Mouse (Mus musculus) myocyte (in vitro differentiated cells): ENCODE measurements around the gene Rpl26.

Experiments used
- E2F4 ChIP-seq: IDR thresholded peaks from one replicate; pipeline ENCODE4 v1.6.1; 2011; ENCODE audit warnings: mild to moderate bottlenecking, control low read depth, moderate library complexity; ENCODE audit not compliant: insufficient read depth
- MAX ChIP-seq: IDR thresholded peaks from one replicate; pipeline ENCODE4 v1.6.1; 2011; ENCODE audit warnings: low read depth, mild to moderate bottlenecking, control low read depth
- MYOD1 ChIP-seq, 3 experiments: IDR thresholded peaks; one replicate each; pipeline ENCODE4 v1.6.1; 2011; ENCODE audit warnings: control low read depth in 2 of 3, low read depth in 2 of 3, mild to moderate bottlenecking in 2 of 3, moderate library complexity in 1 of 3; ENCODE audit not compliant: insufficient read length in 2 of 3, control insufficient read depth in 1 of 3
- MYOG ChIP-seq, 3 experiments: IDR thresholded peaks; one replicate each; pipeline ENCODE4 v1.6.1; 2011; ENCODE audit warnings: control low read depth in 2 of 3, low read depth in 2 of 3, mild to moderate bottlenecking in 2 of 3; ENCODE audit not compliant: insufficient read length in 2 of 3, control insufficient read depth in 1 of 3, insufficient read depth in 1 of 3
- POLR2A ChIP-seq: IDR thresholded peaks from one replicate; pipeline ENCODE4 v1.6.1; 2011; ENCODE audit warnings: low read depth, mild to moderate bottlenecking, control low read depth, moderate library complexity; ENCODE audit not compliant: insufficient read length
- POLR2AphosphoS2 ChIP-seq: IDR thresholded peaks from one replicate; pipeline ENCODE4 v1.6.1; 2011; ENCODE audit warnings: low read depth, control low read depth; ENCODE audit not compliant: insufficient read length
- REST ChIP-seq: IDR thresholded peaks from one replicate; pipeline ENCODE4 v1.6.1; 2011; ENCODE audit warnings: mild to moderate bottlenecking, control low read depth, moderate library complexity; ENCODE audit not compliant: insufficient read depth, insufficient read length
- TCF12 ChIP-seq: IDR thresholded peaks from one replicate; pipeline ENCODE4 v1.6.1; 2011; ENCODE audit warnings: mild to moderate bottlenecking, control low read depth; ENCODE audit not compliant: poor library complexity, insufficient read depth, severe bottlenecking
- TCF3 ChIP-seq: IDR thresholded peaks from one replicate; pipeline ENCODE4 v1.6.1; 2011; ENCODE audit warnings: low read depth, control low read depth; ENCODE audit not compliant: insufficient read length
- USF1 ChIP-seq: IDR thresholded peaks from one replicate; pipeline ENCODE4 v1.6.1; 2011; ENCODE audit warnings: low read depth, mild to moderate bottlenecking, control low read depth, moderate library complexity

- TF ChIP-seq POLR2A: peak; percentile 19
- TF ChIP-seq MAX: no peak
- no peak for TF ChIP-seq USF1
- no peak for TF ChIP-seq REST
- no peak for TF ChIP-seq TCF12
- no peak for TF ChIP-seq POLR2AphosphoS2
- no peak for TF ChIP-seq MYOG (IDR thresholded peaks at IDR 0.05; ENCODE audit: control insufficient read depth in 1 of 3, insufficient read depth in 1 of 3, insufficient read length in 2 of 3, low read depth in 2 of 3)
- TF ChIP-seq E2F4: no peak
- TF ChIP-seq MYOD1 (IDR thresholded peaks at IDR 0.05; ENCODE audit: control insufficient read depth in 1 of 3, insufficient read length in 2 of 3, low read depth in 2 of 3): no peak
- TF ChIP-seq TCF3: no peak
Measured at GRCm38 (mm10) chr11:68853611-68854401, 47.6 kb upstream of the Rpl26 start.
